Mouse (Mus musculus): ENCODE results near the gene Spint2.

GRCm38 (mm10) chr7:29317558-29317957 is 35.8 kb upstream of the Spint2 start:
- TF ChIP-seq POLR2A (IDR thresholded peaks at IDR 0.05; ENCODE audit: borderline replicate concordance, extremely low read depth, insufficient read depth, insufficient read length, poor library complexity, severe bottlenecking): no peak
- TF ChIP-seq CTCF (IDR thresholded peaks at IDR 0.05; ENCODE audit: borderline replicate concordance, extremely low read depth, insufficient read depth, insufficient read length): no peak

All from brain, embryonic 14.5 days (tissue).